Mouse (Mus musculus) stomach, embryonic 15.5 days (tissue): ENCODE measurements at regions not wholly inside any gene's neighbourhood (a gene's known extent, or its start where the extent isn't known, plus 50 kb on each side); places are given as distances from the start of the nearest gene placed in this dataset.
A peak's percentile ranks its signal among the peaks of the same experiment; 100 is the strongest.
"Not testable (repeated sequence)": the region's sequence is repeated elsewhere in the genome, so short reads cannot be mapped to it uniquely, and the experiment has no call there.

ENCODE experiments used
- ATAC-seq: fragments of 200-750 bp; cut with Nextera tagmentation; 2 replicates; pipeline ENCODE4 v1.8.0; 2017; ENCODE audit warnings: low read depth, moderate number of reproducible peaks, moderate TSS enrichment; ENCODE audit not compliant: insufficient read depth, low FRiP score
- H3K27ac ChIP-seq: fragments of 300-500 bp; sonication (generic); 2 replicates; pipeline ENCODE4 v1.5.1; 2015; ENCODE audit warnings: mild to moderate bottlenecking, inconsistent platforms
- H3K27me3 ChIP-seq: fragments of 300-500 bp; sonication (generic); replicated peaks from 2 replicates; pipeline ENCODE4 v1.6.1; 2015; ENCODE audit warnings: inconsistent platforms
- H3K36me3 ChIP-seq: fragments of 300-500 bp; sonication (generic); 2 replicates; pipeline ENCODE4 v1.6.1; 2015; ENCODE audit warnings: inconsistent platforms
- H3K4me1 ChIP-seq: fragments of 300-500 bp; sonication (generic); 2 replicates; pipeline ENCODE4 v1.6.1; 2015; ENCODE audit warnings: inconsistent platforms
- H3K4me2 ChIP-seq: fragments of 300-500 bp; sonication (generic); 2 replicates; pipeline ENCODE4 v1.6.1; 2015; ENCODE audit warnings: mild to moderate bottlenecking, inconsistent platforms
- H3K4me3 ChIP-seq: fragments of 300-500 bp; sonication (generic); replicated peaks from 2 replicates; pipeline ENCODE4 v1.5.1; 2015; ENCODE audit warnings: inconsistent platforms
- H3K9ac ChIP-seq: fragments of 300-500 bp; sonication (generic); 2 replicates; pipeline ENCODE4 v1.6.1; 2015; ENCODE audit warnings: inconsistent platforms
- H3K9me3 ChIP-seq: fragments of 300-500 bp; sonication (generic); 2 replicates; pipeline ENCODE4 v1.6.1; 2016; ENCODE audit warnings: inconsistent platforms
- WGBS: fragments of 180-500 bp; shearing (Covaris S2); methylation state at CpG from one replicate; pipeline ENCODE4 v1.1.7; 2015; 5-methylcytosine and 5-hydroxymethylcytosine counted together

DNA sequence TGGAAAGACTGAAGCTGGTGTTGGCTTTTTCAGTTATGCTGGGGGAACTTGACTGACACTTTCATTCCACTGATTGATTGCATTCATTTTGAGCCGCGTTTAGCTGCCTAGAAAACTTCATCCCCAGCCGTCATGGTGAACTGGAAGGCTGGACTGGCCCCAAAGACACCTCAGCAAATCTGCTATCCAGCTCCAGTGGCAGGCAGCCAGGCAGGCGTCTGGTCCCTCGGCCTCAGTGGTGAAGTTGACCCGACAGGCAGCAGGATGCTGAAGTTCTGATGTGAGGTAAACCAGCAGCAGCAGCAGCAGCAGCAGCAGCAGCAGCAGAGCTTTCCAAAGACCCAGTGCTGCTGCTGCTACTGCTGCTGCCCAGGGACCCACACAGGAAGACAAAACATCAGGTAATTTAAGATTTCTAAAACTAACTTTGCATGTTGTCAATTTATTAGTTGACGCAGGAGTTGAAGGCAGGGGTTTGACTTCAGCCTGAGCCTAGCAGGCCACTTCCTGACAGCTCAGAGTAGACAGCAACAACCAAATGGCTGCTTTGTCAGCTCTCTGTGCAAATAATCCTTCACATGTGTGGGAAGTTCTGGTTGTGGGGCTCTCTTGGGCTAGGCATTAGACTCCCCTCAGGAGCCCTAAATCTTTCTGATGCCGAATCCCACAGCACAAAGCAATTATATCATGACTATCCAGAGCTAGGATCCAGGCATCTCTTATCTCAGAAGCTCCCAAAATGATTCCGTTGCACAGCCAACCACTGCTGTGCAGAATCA, 200.4 kb upstream of the Nhs start:
- ATAC-seq: no peak
- Histone ChIP-seq H3K4me2 (no peak overlapping the region), H3K4me1 (no peaks in the 10 kb centered on the region), H3K9ac (no peak overlapping the region), H3K36me3 (no peaks in the 10 kb centered on the region), H3K27ac (0 out of 2 replicates have a peak overlapping the region, but pooled peaks have one; percentile 21), H3K9me3 (no peaks in the 10 kb centered on the region), H3K27me3 (no peaks in the 10 kb centered on the region), H3K4me3 (no peak overlapping the region)
- 50% methylated on average over 9 of the region's 9 CpGs for WGBS

DNA sequence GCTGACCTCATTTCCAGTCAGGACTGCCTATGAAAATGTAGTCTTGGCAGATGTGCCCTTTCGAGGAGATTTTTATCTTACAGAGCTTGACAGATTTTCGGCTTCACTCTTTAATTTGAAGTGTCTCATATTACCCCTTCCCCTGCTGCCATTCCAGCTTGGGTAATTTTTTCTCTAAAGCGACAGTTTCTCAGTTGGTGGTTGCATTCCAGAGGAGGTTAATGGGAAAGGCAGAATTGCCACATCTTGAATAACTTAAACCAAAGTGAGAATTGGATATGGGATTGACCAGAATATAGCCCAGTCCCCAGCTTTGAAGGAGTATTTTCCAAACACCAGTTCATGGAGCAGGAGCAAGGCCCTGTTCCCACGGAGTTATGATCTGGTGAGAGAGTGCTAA, 188.8 kb upstream of the Nhs start:
- 45% methylated on average over 4 of the region's 4 CpGs for WGBS

GRCm38 (mm10) chrX:162347886-162348285, 188.4 kb upstream of the Nhs start:
- ATAC-seq: no peak
- no peaks in the 10 kb centered on the region for H3K27me3 ChIP-seq
- H3K4me2 ChIP-seq: no peak overlapping the region
- H3K36me3 ChIP-seq: no peaks in the 10 kb centered on the region
- no peaks in the 10 kb centered on the region for H3K9me3 ChIP-seq
- 49% methylated on average over 2 of the region's 2 CpGs for WGBS
- no peak overlapping the region for H3K4me3 ChIP-seq
- no peak overlapping the region for H3K9ac ChIP-seq
- H3K4me1 ChIP-seq: no peaks in the 10 kb centered on the region
- no peak overlapping the region for H3K27ac ChIP-seq

More for the DNA sequence above, 188.8 kb upstream of the Nhs start:
- no peaks in the 10 kb centered on the region for H3K4me1 ChIP-seq
- H3K9me3 ChIP-seq: no peaks in the 10 kb centered on the region
- no peaks in the 10 kb centered on the region for H3K36me3 ChIP-seq
- ATAC-seq: no peak
- no peak overlapping the region for H3K27ac ChIP-seq
- H3K4me3 ChIP-seq: no peak overlapping the region
- no peak overlapping the region for H3K4me2 ChIP-seq
- H3K9ac ChIP-seq: no peak overlapping the region
- H3K27me3 ChIP-seq: no peaks in the 10 kb centered on the region

GRCm38 (mm10) chrX:162345497-162346143, 186.1 kb upstream of the Nhs start:
- H3K36me3 ChIP-seq: no peaks in the 10 kb centered on the region
- H3K27ac ChIP-seq: no peak overlapping the region
- no peaks in the 10 kb centered on the region for H3K4me1 ChIP-seq
- H3K9ac ChIP-seq: no peak overlapping the region
- H3K4me2 ChIP-seq: no peak overlapping the region
- 43% methylated on average over 3 of the region's 3 CpGs for WGBS
- H3K9me3 ChIP-seq: no peaks in the 10 kb centered on the region
- no peak overlapping the region for H3K4me3 ChIP-seq
- no peak for ATAC-seq
- no peaks in the 10 kb centered on the region for H3K27me3 ChIP-seq

GRCm38 (mm10) chrX:162332121-162332520, 172.6 kb upstream of the Nhs start:
- H3K27ac ChIP-seq: no peak overlapping the region
- no peaks in the 10 kb centered on the region for H3K9me3 ChIP-seq
- H3K27me3 ChIP-seq: no peaks in the 10 kb centered on the region
- no peak for ATAC-seq
- WGBS: 79% methylated on average over 5 of the region's 5 CpGs
- no peak overlapping the region for H3K4me3 ChIP-seq
- no peak overlapping the region for H3K9ac ChIP-seq
- no peaks in the 10 kb centered on the region for H3K4me1 ChIP-seq
- H3K36me3 ChIP-seq: no peaks in the 10 kb centered on the region
- no peak overlapping the region for H3K4me2 ChIP-seq

GRCm38 (mm10) chrX:162307646-162308045, 148.1 kb upstream of the Nhs start:
- Histone ChIP-seq H3K27ac (no peak overlapping the region), H3K4me2 (no peak overlapping the region), H3K4me3 (no peak overlapping the region), H3K36me3 (no peaks in the 10 kb centered on the region), H3K4me1 (no peaks in the 10 kb centered on the region), H3K9me3 (no peaks in the 10 kb centered on the region), H3K9ac (no peak overlapping the region), H3K27me3 (no peaks in the 10 kb centered on the region)
- ATAC-seq: no peak
- WGBS: 67% methylated on average over 2 of the region's 2 CpGs

GRCm38 (mm10) chrX:162304145-162304544, 144.6 kb upstream of the Nhs start:
- Histone ChIP-seq H3K27ac (no peak overlapping the region), H3K4me1 (no peaks in the 10 kb centered on the region)

GRCm38 (mm10) chrX:162302788-162303187, 143.3 kb upstream of the Nhs start:
- Histone ChIP-seq H3K4me1 (no peaks in the 10 kb centered on the region), H3K9ac (no peak overlapping the region), H3K4me3 (no peak overlapping the region), H3K9me3 (no peaks in the 10 kb centered on the region), H3K36me3 (no peaks in the 10 kb centered on the region), H3K4me2 (no peak overlapping the region), H3K27ac (no peak overlapping the region), H3K27me3 (no peaks in the 10 kb centered on the region)
- ATAC-seq: no peak; the same call in 1 of the 2 replicates

More at GRCm38 (mm10) chrX:162304145-162304544, 144.6 kb upstream of the Nhs start:
- Histone ChIP-seq H3K36me3 (no peaks in the 10 kb centered on the region), H3K9ac (no peak overlapping the region), H3K4me2 (no peak overlapping the region), H3K9me3 (no peaks in the 10 kb centered on the region), H3K4me3 (no peak overlapping the region), H3K27me3 (no peaks in the 10 kb centered on the region)
- ATAC-seq: no peak

- H3K4me2 ChIP-seq: no peak overlapping the region
- no peaks in the 10 kb centered on the region for H3K27me3 ChIP-seq
- H3K9ac ChIP-seq: no peak overlapping the region
- ATAC-seq: no peak
- H3K9me3 ChIP-seq: no peaks in the 10 kb centered on the region
- no peaks in the 10 kb centered on the region for H3K36me3 ChIP-seq
- 95% methylated on average over 1 of the region's 1 CpGs for WGBS
- H3K27ac ChIP-seq: no peak overlapping the region
- H3K4me3 ChIP-seq: no peak overlapping the region
- no peaks in the 10 kb centered on the region for H3K4me1 ChIP-seq
Measured at GRCm38 (mm10) chrX:162291234-162291633, 131.7 kb upstream of the Nhs start.

DNA sequence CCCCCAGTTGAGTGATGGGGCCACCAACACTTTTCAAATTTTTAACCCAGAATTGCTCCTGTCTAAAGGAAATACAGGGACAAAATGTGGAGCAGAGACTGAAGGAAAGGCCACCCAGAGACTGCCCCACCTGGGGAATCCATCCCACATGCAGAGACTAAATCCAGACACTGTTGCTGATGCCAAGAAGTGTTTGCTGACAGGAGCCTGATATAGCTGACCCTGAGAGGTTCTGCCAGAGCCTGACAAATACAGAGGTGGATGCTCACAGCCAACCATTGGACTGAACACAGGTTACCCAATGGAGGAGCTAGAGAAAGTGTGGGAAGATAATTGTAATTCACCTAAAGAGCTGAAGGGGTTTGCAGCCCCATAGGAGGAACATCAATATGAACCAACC, 126.6 kb upstream of the Nhs start:
- not testable (repeated sequence) for H3K4me2 ChIP-seq, H3K4me1 ChIP-seq, ATAC-seq, H3K9ac ChIP-seq, H3K27ac ChIP-seq, H3K4me3 ChIP-seq, H3K36me3 ChIP-seq, H3K9me3 ChIP-seq, H3K27me3 ChIP-seq

- Histone ChIP-seq H3K27me3 (no peaks in the 10 kb centered on the region), H3K27ac (no peak overlapping the region), H3K9ac (no peak overlapping the region), H3K4me1 (no peaks in the 10 kb centered on the region), H3K4me3 (no peak overlapping the region), H3K9me3 (no peaks in the 10 kb centered on the region), H3K36me3 (no peaks in the 10 kb centered on the region), H3K4me2 (no peak overlapping the region)
- peak; percentile 96 for ATAC-seq
- WGBS: 50% methylated on average over 3 of the region's 3 CpGs
Measured at GRCm38 (mm10) chrX:162284252-162284651, 124.7 kb upstream of the Nhs start.

DNA sequence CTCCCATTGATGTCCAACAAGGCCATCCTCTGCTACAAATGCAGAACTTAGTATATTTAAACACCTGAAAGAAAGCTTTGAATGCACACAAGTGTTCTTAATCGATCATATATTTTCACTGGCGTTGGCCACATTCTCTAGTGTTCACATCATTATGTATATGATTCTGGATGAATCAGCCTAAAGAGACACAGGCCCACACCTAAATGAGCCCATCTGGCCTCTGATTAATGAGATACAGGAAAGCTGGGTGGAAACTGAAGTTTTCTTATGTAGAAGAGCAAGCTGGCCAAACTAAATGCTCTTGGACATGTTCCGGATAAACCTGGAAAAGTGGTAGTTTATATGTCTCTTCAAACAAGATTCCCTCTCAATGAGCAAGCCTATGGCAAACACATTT, 123.2 kb upstream of the Nhs start:
- no peak overlapping the region for H3K27ac ChIP-seq
- 86% methylated on average over 3 of the region's 3 CpGs for WGBS
- H3K4me2 ChIP-seq: no peak overlapping the region
- no peak for ATAC-seq
- H3K36me3 ChIP-seq: no peaks in the 10 kb centered on the region
- no peaks in the 10 kb centered on the region for H3K4me1 ChIP-seq
- H3K9me3 ChIP-seq: no peaks in the 10 kb centered on the region
- H3K4me3 ChIP-seq: no peak overlapping the region
- H3K27me3 ChIP-seq: no peaks in the 10 kb centered on the region
- no peak overlapping the region for H3K9ac ChIP-seq
